19 mouse cellular contexts compared by ENCODE assay signal in genomic region chr3:39966390-39966789, GRCm38 (mm10).
"Had no signal": no experiment of that assay in that cellular context is flagged by ENCODE, and none has a peak within 500 bp of the region (broad histone marks: within the 10 kb centered on the region; RNA-seq: fewer than 3 reads in every experiment).

No protein-coding gene starts in this region.

- ATAC-seq: midbrain, embryonic 16.5 days had no signal

- H3K27ac ChIP-seq: midbrain, embryonic 10.5 days; midbrain, embryonic 12.5 days; neural tube, embryonic 13.5 days; neural tube, embryonic 15.5 days had no signal

- H3K27me3 ChIP-seq: midbrain, embryonic 12.5 days; neural tube, embryonic 13.5 days; neural tube, embryonic 15.5 days had no signal

- DNase-seq: lung, adult 18-20 months; lung, embryonic 14.5 days; lung, postnatal 10 days; lung, postnatal 4 days; midbrain, embryonic 14.5 days; retina, postnatal 1 day; right cerebral cortex, adult 18-20 months; right cerebral cortex, postnatal 25 days; right cerebral cortex, postnatal 4 days; spleen, adult 18-20 months; thymus, adult 2 months; thymus, postnatal 25 days; thymus, postnatal 4 days had no signal

- H3K36me3 ChIP-seq: midbrain, embryonic 10.5 days; midbrain, embryonic 12.5 days; neural tube, embryonic 13.5 days; neural tube, embryonic 15.5 days had no signal

- H3K4me2 ChIP-seq: lung, embryonic 14.5 days; midbrain, embryonic 12.5 days; neural tube, embryonic 13.5 days; neural tube, embryonic 15.5 days had no signal

- H3K4me1 ChIP-seq: midbrain, embryonic 10.5 days; midbrain, embryonic 12.5 days had no signal

- H3K9ac ChIP-seq: lung, embryonic 14.5 days; midbrain, embryonic 12.5 days; neural tube, embryonic 13.5 days; neural tube, embryonic 15.5 days had no signal

- H3K9me3 ChIP-seq: midbrain, embryonic 10.5 days; midbrain, embryonic 12.5 days; neural tube, embryonic 13.5 days; neural tube, embryonic 15.5 days had no signal

- H3K4me3 ChIP-seq: midbrain, embryonic 10.5 days; midbrain, embryonic 12.5 days; myocyte; neural tube, embryonic 13.5 days; neural tube, embryonic 15.5 days had no signal
